Mouse (Mus musculus) embryonic stem cell, embryonic (primary cell): ENCODE measurements around the gene 4931440F15Rik.
"Not testable (repeated sequence)": the region's sequence is repeated elsewhere in the genome, so short reads cannot be mapped to it uniquely, and the experiment has no call there.

Experiments used
- CTCF ChIA-PET, 4 experiments: fragments of 300-600 bp in 2 of 4; fragments of 350-600 bp in 2 of 4; sonication (Branson Sonifier 250); formaldehyde crosslinking; loops; one replicate each; lab custom pipeline; 2022; ENCODE audit warnings: inconsistent platforms in 2 of 4; lab: Charles Lee
- POLR2A ChIA-PET, 4 experiments: fragments of 300-600 bp in 2 of 4; fragments of 350-600 bp in 2 of 4; sonication (Branson Sonifier 250); formaldehyde crosslinking; loops; one replicate each; lab custom pipeline; 2022; ENCODE audit warnings: antibody characterized with exemption in 4 of 4, inconsistent platforms in 1 of 4; lab: Charles Lee

Gene 4931440F15Rik

GRCm38 (mm10) chr11:29825271-29825718, at the start of gene 4931440F15Rik:
Gene 4931440F15Rik (minus strand): TSS chr11:29825668.
- CTCF ChIA-PET, POLR2A ChIA-PET: not testable (repeated sequence)

GRCm38 (mm10) chr11:29874781-29875180, 49.3 kb upstream of the 4931440F15Rik start:
- CTCF ChIA-PET, result not testable (repeated sequence)
- POLR2A ChIA-PET, result interaction anchor here in 2 of 4 experiments (0.7 to 1.1 kb wide), 2 partner anchors 328 to 880 kb away, joined by 3 read pairs; no protein-coding TSS in a partner anchor

- ChIA-PET POLR2A (interaction anchor here in 1 of 4 experiments (0.6 kb wide), 1 partner anchor 13 kb away, joined by 3 read pairs; no protein-coding TSS in a partner anchor), CTCF (interaction anchor here in 1 of 4 experiments (1.2 kb wide), 1 partner anchor 15 kb away, joined by 3 read pairs; no protein-coding TSS in a partner anchor)
Measured at GRCm38 (mm10) chr11:29870174-29870573, 44.7 kb upstream of the 4931440F15Rik start.

GRCm38 (mm10) chr11:29864269-29864668, 38.8 kb upstream of the 4931440F15Rik start:
- CTCF ChIA-PET, result no interaction called here
- POLR2A ChIA-PET, result no interaction called here

- CTCF ChIA-PET, result interaction anchor here (0.5 to 2.3 kb wide), 12 partner anchors 11 to 361 kb away, joined by 3 to 10 read pairs (median 4); no protein-coding TSS in a partner anchor
Measured at GRCm38 (mm10) chr11:29861750-29862397, 36.4 kb upstream of the 4931440F15Rik start.

GRCm38 (mm10) chr11:29861040-29861439, 35.6 kb upstream of the 4931440F15Rik start:
- CTCF ChIA-PET, result interaction anchor here (0.6 to 2.3 kb wide), 8 partner anchors 11 to 1770 kb away, joined by 3 to 10 read pairs (median 5); no protein-coding TSS in a partner anchor
- POLR2A ChIA-PET, result interaction anchor here in 1 of 4 experiments (0.7 kb wide), 1 partner anchor 672 kb away, joined by 6 read pairs; no protein-coding TSS in a partner anchor

More at GRCm38 (mm10) chr11:29861750-29862397, 36.4 kb upstream of the 4931440F15Rik start:
- POLR2A ChIA-PET, result interaction anchor here in 2 of 4 experiments (0.6 to 1.4 kb wide), 4 partner anchors 101 to 671 kb away, joined by 3 to 14 read pairs (median 5); partner anchors contain the start of gene Prorsd1 (in 1 of the 2)

GRCm38 (mm10) chr11:29840606-29841227, 15.2 kb upstream of the 4931440F15Rik start:
- ChIA-PET POLR2A (interaction anchor here in 2 of 4 experiments (0.6 kb wide), 2 partner anchors 12 to 485 kb away, joined by 3 to 4 read pairs; no protein-coding TSS in a partner anchor), CTCF (interaction anchor here in 2 of 4 experiments (0.7 kb wide), 2 partner anchors 22 to 39 kb away, joined by 3 to 4 read pairs; no protein-coding TSS in a partner anchor)

- ChIA-PET POLR2A (interaction anchor here in 1 of 4 experiments (0.8 kb wide), 1 partner anchor 314 kb away, joined by 3 read pairs; the partner anchor contains the start of gene Mtif2), CTCF (no interaction called here)
Measured at GRCm38 (mm10) chr11:29839781-29840180, 14.3 kb upstream of the 4931440F15Rik start.

GRCm38 (mm10) chr11:29837066-29837465, 11.6 kb upstream of the 4931440F15Rik start:
- ChIA-PET POLR2A (no interaction called here), CTCF (no interaction called here)

- ChIA-PET POLR2A (no interaction called here), CTCF (no interaction called here)
Measured at GRCm38 (mm10) chr11:29827729-29828128, 2.3 kb upstream of the 4931440F15Rik start.

GRCm38 (mm10) chr11:29826001-29826400, 533 bp upstream of the 4931440F15Rik start:
- CTCF ChIA-PET, result no interaction called here
- POLR2A ChIA-PET, result interaction anchor here in 1 of 4 experiments (0.8 kb wide), 1 partner anchor 453 kb away, joined by 3 read pairs; the partner anchor contains the start of gene Ccdc88a

GRCm38 (mm10) chr11:29824474-29825270, 796 bp downstream of the 4931440F15Rik start:
- POLR2A ChIA-PET, result interaction anchor here in 1 of 4 experiments (1.1 kb wide), 1 partner anchor 276 kb away, joined by 3 read pairs; the partner anchor contains the start of genes Clhc1 and Rps27a
- CTCF ChIA-PET, result interaction anchor here in 1 of 4 experiments (1.1 kb wide), 1 partner anchor 38 kb away, joined by 3 read pairs; no protein-coding TSS in a partner anchor

GRCm38 (mm10) chr11:29823141-29823540, 2.3 kb downstream of the 4931440F15Rik start:
- ChIA-PET POLR2A (no interaction called here), CTCF (no interaction called here)

- CTCF ChIA-PET, result no interaction called here
Measured at GRCm38 (mm10) chr11:29815670-29816069, 9.8 kb downstream of the 4931440F15Rik start.

GRCm38 (mm10) chr11:29815261-29815660, 10.2 kb downstream of the 4931440F15Rik start:
- CTCF ChIA-PET, result no interaction called here
- POLR2A ChIA-PET, result interaction anchor here in 2 of 4 experiments (0.5 to 0.7 kb wide), 2 partner anchors 110 to 144 kb away, joined by 3 to 5 read pairs; no protein-coding TSS in a partner anchor

More at GRCm38 (mm10) chr11:29815670-29816069, 9.8 kb downstream of the 4931440F15Rik start:
- POLR2A ChIA-PET, result no interaction called here

GRCm38 (mm10) chr11:29813267-29813666, 12.2 kb downstream of the 4931440F15Rik start:
- CTCF ChIA-PET, result no interaction called here
- POLR2A ChIA-PET, result no interaction called here

GRCm38 (mm10) chr11:29812475-29812874, 13.0 kb downstream of the 4931440F15Rik start:
- ChIA-PET POLR2A (no interaction called here), CTCF (interaction anchor here in 1 of 4 experiments (1.2 kb wide), 1 partner anchor 8 kb away, joined by 3 read pairs; no protein-coding TSS in a partner anchor)

GRCm38 (mm10) chr11:29810324-29810723, 15.1 kb downstream of the 4931440F15Rik start:
- CTCF ChIA-PET, result interaction anchor here in 1 of 4 experiments (1.2 kb wide), 1 partner anchor 52 kb away, joined by 3 read pairs; no protein-coding TSS in a partner anchor
- POLR2A ChIA-PET, result no interaction called here
